Mouse (Mus musculus) limb, embryonic 14.5 days (tissue): ENCODE results near the gene Supt6. TPM values are rescaled to one million over a fixed set of nuclear protein-coding genes. Genes with fewer than 3 reads are reported as not detected.

Source experiments
- ATAC-seq: fragments of 200-750 bp; cut with Nextera tagmentation; 2 replicates; pipeline ENCODE4 v1.8.0; 2017; ENCODE audit warnings: low read depth, moderate number of reproducible peaks, moderate TSS enrichment; ENCODE audit not compliant: low FRiP score
- DNase-seq: peaks from one replicate; pipeline ENCODE4 v3.0.0-alpha.2; 2015; ENCODE audit warnings: low spot score
- H3K27ac ChIP-seq: fragments of 300-500 bp; sonication (generic); replicated peaks from 2 replicates; pipeline ENCODE4 v1.5.1; 2014; ENCODE audit warnings: low read depth, mild to moderate bottlenecking, low read length, moderate library complexity, mixed read lengths
- H3K27me3 ChIP-seq: fragments of 300-500 bp; sonication (generic); 2 replicates; pipeline ENCODE4 v1.6.1; 2014; ENCODE audit warnings: low read length, mixed read lengths; ENCODE audit not compliant: control insufficient read depth, insufficient read depth
- H3K36me3 ChIP-seq: fragments of 300-500 bp; sonication (generic); 2 replicates; pipeline ENCODE4 v1.6.1; 2014; ENCODE audit warnings: mild to moderate bottlenecking, low read length, moderate library complexity, mixed read lengths; ENCODE audit not compliant: control insufficient read depth, insufficient read depth
- H3K4me1 ChIP-seq: fragments of 300-500 bp; sonication (generic); 2 replicates; pipeline ENCODE4 v1.6.1; 2014; ENCODE audit warnings: antibody characterized with exemption, low read length, mixed read lengths; ENCODE audit not compliant: control insufficient read depth, insufficient read depth
- H3K4me2 ChIP-seq: fragments of 300-500 bp; sonication (generic); replicated peaks from 2 replicates; pipeline ENCODE4 v1.6.1; 2014; ENCODE audit warnings: low read depth, mild to moderate bottlenecking, low read length, moderate library complexity; ENCODE audit not compliant: severe bottlenecking
- H3K4me3 ChIP-seq: fragments of 300-500 bp; sonication (generic); replicated peaks from 2 replicates; pipeline ENCODE4 v1.5.1; 2014; ENCODE audit warnings: low read length
- H3K9ac ChIP-seq: fragments of 300-500 bp; sonication (generic); 2 replicates; pipeline ENCODE4 v1.6.1; 2014; ENCODE audit warnings: mild to moderate bottlenecking, low read depth, low read length, moderate library complexity; ENCODE audit not compliant: severe bottlenecking
- H3K9me3 ChIP-seq: fragments of 300-500 bp; sonication (generic); 2 replicates; pipeline ENCODE4 v1.6.1; 2016; ENCODE audit warnings: low read length; ENCODE audit not compliant: control insufficient read depth
- POLR2A ChIP-seq: fragments of 200-500 bp; IDR thresholded peaks from 2 replicates; pipeline ENCODE4 v1.8.0; 2012; ENCODE audit warnings: inconsistent platforms, mild to moderate bottlenecking, moderate library complexity, borderline replicate concordance; ENCODE audit not compliant: insufficient read depth, insufficient read length; ENCODE audit errors: extremely low read depth
- WGBS: fragments of 180-500 bp; shearing (Covaris S2); extraction: QIAGEN DNeasy Blood & Tissue Kit; methylation state at CpG from one replicate; pipeline ENCODE4 v1.1.7; 2014; 5-methylcytosine and 5-hydroxymethylcytosine counted together
- polyA plus RNA-seq, 2 experiments: library from polyadenylated mRNA; depleted of rRNA in 1 of 2; stranded (reverse) in 1 of 2; unstranded in 1 of 2; fragments of >200 nt; fragmentation: Nextera tagmentation in 1 of 2; extraction: Ambion mirVana in 1 of 2; gene quantifications; 2 replicates each; pipeline versions ENCODE4 v1.2.1 to v1.2.3; 2012 to 2014

The Supt6 gene
- polyA plus RNA-seq, 2 experiments = 27.7 to 30.6 TPM

DNA sequence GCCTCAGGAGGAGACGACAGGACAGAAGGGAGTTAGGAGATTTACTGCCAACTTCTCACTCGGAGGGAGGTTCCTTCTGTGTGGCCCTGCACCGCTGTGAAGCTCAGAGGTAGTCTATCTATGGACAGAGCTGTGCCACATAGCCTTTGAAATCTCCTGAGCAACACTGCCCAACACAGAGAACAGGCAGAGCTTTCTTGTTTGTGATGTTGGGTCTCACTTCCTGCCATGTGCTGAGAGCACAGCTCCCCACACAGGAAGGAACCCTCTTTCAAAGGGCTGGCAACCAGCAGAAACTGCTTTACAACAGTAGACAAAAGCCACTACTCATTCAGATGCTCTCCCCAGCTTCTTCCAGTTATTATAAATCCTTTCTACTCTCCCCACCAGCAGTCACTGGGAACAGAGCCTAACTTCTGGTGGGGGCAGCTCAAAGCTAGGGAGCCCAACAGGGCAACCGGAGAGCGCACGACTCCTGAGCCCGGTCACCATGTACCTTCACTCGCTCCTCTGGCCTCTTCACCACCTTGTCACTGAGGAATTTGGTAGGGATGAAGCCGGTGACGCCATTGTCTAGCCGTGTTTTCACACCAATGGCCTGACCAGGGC, 30.0 kb downstream of the Supt6 start:
- Histone ChIP-seq H3K4me2 (no peak overlapping the region), H3K9me3 (no peaks in the 10 kb centered on the region), H3K27me3 (no peaks in the 10 kb centered on the region), H3K4me3 (no peak overlapping the region), H3K27ac (no peak overlapping the region), H3K9ac (no peak overlapping the region), H3K36me3 (peaks cover 96% of the 10 kb centered on the region), H3K4me1 (no peaks in the 10 kb centered on the region)
- 90% methylated on average over 11 of the region's 11 CpGs for WGBS
- TF ChIP-seq POLR2A = no peak
- no peak for ATAC-seq
- DNase-seq = no peak

DNA sequence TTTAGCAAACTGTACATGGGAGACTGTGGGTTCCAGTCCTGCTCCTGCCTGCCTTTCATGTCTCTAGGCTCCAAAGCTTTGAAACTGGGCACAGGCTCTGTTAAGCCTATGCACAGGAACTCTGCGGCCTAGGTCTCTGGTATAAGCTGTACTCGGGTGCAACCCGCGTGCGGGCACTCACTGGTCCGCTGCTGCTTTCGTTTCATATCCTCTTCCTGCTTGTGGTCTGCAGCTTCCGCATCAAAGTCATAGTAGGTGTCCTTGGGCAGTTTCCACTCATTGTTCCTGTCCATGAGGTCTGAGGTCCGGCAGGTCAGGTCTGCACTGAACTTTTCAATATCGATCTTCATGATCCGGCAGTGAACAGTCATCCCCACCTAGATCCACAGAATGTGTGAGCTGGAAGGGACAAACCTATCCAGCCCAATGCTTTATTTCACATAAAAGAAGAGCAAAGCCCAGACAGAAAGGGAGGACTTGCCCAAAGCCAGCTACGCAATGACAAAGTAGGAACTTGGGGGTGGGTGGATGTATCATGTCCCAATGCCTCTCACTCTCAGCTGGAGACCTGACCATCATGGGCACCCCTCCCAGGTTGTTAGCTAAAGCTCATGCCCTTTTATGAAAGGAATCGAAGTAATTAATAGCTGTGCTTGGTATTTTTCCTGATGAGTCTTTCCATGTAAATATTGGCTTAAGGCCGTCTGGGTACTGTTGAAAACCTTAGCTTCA, 32.5 kb downstream of the Supt6 start:
- H3K9me3 ChIP-seq = no peaks in the 10 kb centered on the region
- 97% methylated on average over 14 of the region's 14 CpGs for WGBS

DNA sequence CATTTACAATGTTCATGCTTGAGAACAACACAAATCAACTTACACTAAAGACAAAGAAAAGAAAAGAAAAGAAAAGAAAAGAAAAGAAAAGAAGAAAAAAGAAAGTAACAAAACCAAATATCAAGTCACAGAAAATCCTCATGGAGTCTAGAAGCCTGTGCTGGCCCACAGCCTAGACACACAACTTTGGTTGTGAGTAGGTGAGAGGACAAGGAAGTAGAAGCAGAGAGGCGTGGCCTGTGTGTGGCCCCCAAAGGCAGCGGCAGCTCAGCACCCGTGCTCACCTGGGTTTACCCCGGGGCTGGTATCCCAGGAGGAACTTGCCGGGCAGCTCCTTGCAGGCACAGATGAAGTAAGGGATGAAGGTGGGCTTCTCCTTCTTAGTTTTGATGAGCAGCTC, 34.3 kb downstream of the Supt6 start:
- H3K4me2 ChIP-seq = no peak overlapping the region
- no peak for TF ChIP-seq POLR2A
- no peaks in the 10 kb centered on the region for H3K27me3 ChIP-seq
- DNase-seq = no peak
- peaks cover 99% of the 10 kb centered on the region for H3K36me3 ChIP-seq
- WGBS = 86% methylated on average over 5 of the region's 5 CpGs
- no peak for ATAC-seq
- no peak overlapping the region for H3K27ac ChIP-seq
- H3K9me3 ChIP-seq = no peaks in the 10 kb centered on the region
- H3K4me3 ChIP-seq = no peak overlapping the region
- H3K9ac ChIP-seq = no peak overlapping the region
- H3K4me1 ChIP-seq = no peaks in the 10 kb centered on the region

More for the DNA sequence above, 32.5 kb downstream of the Supt6 start:
- peaks cover 97% of the 10 kb centered on the region for H3K36me3 ChIP-seq
- DNase-seq (no peak), ATAC-seq (no peak)
- no peak overlapping the region for H3K4me3 ChIP-seq
- no peak overlapping the region for H3K4me2 ChIP-seq
- no peak overlapping the region for H3K27ac ChIP-seq
- H3K9ac ChIP-seq = no peak overlapping the region
- H3K4me1 ChIP-seq = no peaks in the 10 kb centered on the region
- TF ChIP-seq POLR2A = no peak
- no peaks in the 10 kb centered on the region for H3K27me3 ChIP-seq

DNA sequence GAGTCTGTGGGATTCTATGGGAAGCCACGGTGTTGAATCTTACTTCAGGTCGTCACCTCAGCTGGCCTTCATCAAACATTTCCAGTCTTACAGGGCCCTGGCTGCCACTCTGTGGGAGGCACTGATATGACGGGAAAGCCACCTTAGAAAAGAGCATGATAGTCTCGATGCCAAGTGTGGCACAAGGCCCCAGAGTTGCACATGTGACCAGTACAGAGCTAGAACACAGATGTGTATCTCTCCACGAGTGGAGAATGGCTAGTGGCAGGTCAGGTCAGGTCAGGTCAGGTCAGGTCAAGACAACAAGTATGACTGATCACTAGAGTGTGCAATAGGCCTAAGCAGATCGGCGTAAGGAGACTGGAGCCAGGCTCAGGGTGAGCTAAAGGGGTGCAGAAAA, 35.2 kb downstream of the Supt6 start:
- DNase-seq (no peak), ATAC-seq (no peak)
- Histone ChIP-seq H3K27ac (no peak overlapping the region), H3K27me3 (no peaks in the 10 kb centered on the region), H3K4me2 (no peak overlapping the region), H3K4me3 (no peak overlapping the region), H3K9me3 (no peaks in the 10 kb centered on the region), H3K36me3 (peaks cover 100% of the 10 kb centered on the region), H3K4me1 (no peaks in the 10 kb centered on the region), H3K9ac (no peak overlapping the region)
- WGBS = 77% methylated on average over 7 of the region's 7 CpGs
- TF ChIP-seq POLR2A = no peak

DNA sequence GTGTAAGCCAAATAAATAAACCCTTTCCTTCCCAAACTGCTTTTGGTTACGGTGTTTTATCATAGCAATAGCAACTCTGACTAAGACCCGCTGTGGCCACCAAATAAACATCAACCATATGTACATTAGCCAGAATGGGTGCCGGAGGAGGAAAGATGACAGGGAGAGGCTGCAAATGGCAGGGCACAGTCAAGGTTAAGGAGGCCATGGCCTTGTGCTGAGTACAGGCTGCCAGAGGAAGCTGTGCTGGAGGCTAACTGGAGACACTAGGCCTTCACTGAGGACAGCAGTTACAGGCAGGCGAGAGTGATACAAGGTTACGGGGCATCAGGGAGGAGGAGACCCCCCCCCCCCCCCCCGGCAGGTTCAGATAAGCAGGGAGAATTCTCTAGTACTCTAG, 35.9 kb downstream of the Supt6 start:
- DNase-seq (no peak), ATAC-seq (no peak)
- no peak overlapping the region for H3K4me2 ChIP-seq
- peaks cover 99% of the 10 kb centered on the region for H3K36me3 ChIP-seq
- H3K27ac ChIP-seq = no peak overlapping the region
- no peaks in the 10 kb centered on the region for H3K27me3 ChIP-seq
- no peak overlapping the region for H3K9ac ChIP-seq
- no peak overlapping the region for H3K4me3 ChIP-seq
- TF ChIP-seq POLR2A = no peak
- no peaks in the 10 kb centered on the region for H3K9me3 ChIP-seq
- no peaks in the 10 kb centered on the region for H3K4me1 ChIP-seq
- 89% methylated on average over 5 of the region's 6 CpGs for WGBS
